In the genomic region with DNA sequence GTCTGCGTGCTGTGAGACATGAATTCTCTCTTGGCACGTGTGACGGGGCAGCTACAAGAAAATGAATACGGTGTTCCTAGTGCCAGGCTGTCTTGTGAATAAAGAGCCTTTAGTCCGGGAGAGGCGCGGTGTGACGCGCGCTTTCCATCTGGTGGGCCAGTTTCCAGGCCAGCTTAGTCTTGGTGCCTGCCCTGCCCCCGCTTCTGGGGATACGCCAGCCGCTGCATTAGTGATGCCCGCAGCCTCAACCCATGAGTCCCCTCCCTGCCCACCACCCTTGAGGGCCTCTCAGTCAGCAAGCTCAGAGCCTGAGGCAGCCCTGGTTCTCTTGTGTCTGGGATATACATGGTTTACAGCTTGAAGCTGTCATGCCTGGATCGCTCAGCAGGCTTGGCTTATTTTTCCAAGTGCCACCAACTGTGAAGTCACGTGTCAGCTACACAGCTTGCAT, we compare ENCODE assay signal across 8 mouse cellular contexts. TPM values are rescaled to one million over a fixed set of nuclear protein-coding genes. Genes with fewer than 3 reads are reported as not detected.
DNase-seq lines count a peak whose midpoint lies in the region; ATAC-seq lines count a peak whose summit lies in the region.

No protein-coding gene starts in this region.

- H3K27ac ChIP-seq in forebrain, embryonic 10.5 days, result peak overlapping the region; percentile 76
- H3K27ac ChIP-seq in heart, embryonic 12.5 days (ENCODE audit: poor library complexity, severe bottlenecking), result peak overlapping the region; percentile 40
- peak overlapping the region; percentile 88 for H3K27ac ChIP-seq in kidney, embryonic 15.5 days
- H3K27ac ChIP-seq in limb, embryonic 12.5 days, result peak overlapping the region; percentile 87
- H3K27ac ChIP-seq in midbrain, embryonic 14.5 days (replicated peaks; ENCODE audit: low read depth, low read length), result peak overlapping the region; percentile 90

- WGBS in forebrain, embryonic 10.5 days, result 6% methylated on average over 16 of the region's 16 CpGs
- 7% methylated on average over 16 of the region's 16 CpGs for WGBS in heart, embryonic 12.5 days
- 5% methylated on average over 16 of the region's 16 CpGs for WGBS in kidney, embryonic 15.5 days
- 3% methylated on average over 16 of the region's 16 CpGs for WGBS in limb, embryonic 12.5 days
- under 1% methylated on average over 16 of the region's 16 CpGs for WGBS in midbrain, embryonic 14.5 days

- H3K9me3 ChIP-seq in forebrain, embryonic 10.5 days, result peaks cover 9% of the 10 kb centered on the region
- H3K9me3 ChIP-seq in heart, embryonic 12.5 days (replicated peaks), result peaks cover 9% of the 10 kb centered on the region
- 0 out of 2 replicates have a peak, but pooled peaks cover 7% of the 10 kb centered on the region for H3K9me3 ChIP-seq in kidney, embryonic 15.5 days (replicated peaks)
- peaks cover 10% of the 10 kb centered on the region; the same call in 1 of the 2 replicates for H3K9me3 ChIP-seq in limb, embryonic 12.5 days
- H3K9me3 ChIP-seq in midbrain, embryonic 14.5 days (ENCODE audit: control insufficient read depth, low read length), result no peaks in the 10 kb centered on the region

- ATAC-seq in heart, embryonic 12.5 days (ENCODE audit: insufficient number of reproducible peaks, low FRiP score), result peak; percentile 74
- ATAC-seq in kidney, embryonic 15.5 days (replicated peaks; ENCODE audit: low FRiP score), result peak; percentile 90
- ATAC-seq in limb, embryonic 12.5 days (ENCODE audit: insufficient number of reproducible peaks, insufficient read depth, low FRiP score, low TSS enrichment, low read depth), result peak; percentile 81
- peak; percentile 91 for ATAC-seq in midbrain, embryonic 14.5 days (ENCODE audit: low FRiP score, low TSS enrichment)

- peak; percentile 42 for DNase-seq in ovary, postnatal 36 days (ENCODE audit: low spot score)
- DNase-seq in ovary, postnatal 10 days (ENCODE audit: low spot score), result no peak
- DNase-seq in forebrain, embryonic 10.5 days (ENCODE audit: extremely low spot score, low spot score), result peak; percentile 57
- DNase-seq in midbrain, embryonic 14.5 days, result peak; percentile 90
- peak; percentile 73 for DNase-seq in testis, postnatal 10 days (ENCODE audit: low spot score)

- H3K27me3 ChIP-seq in forebrain, embryonic 10.5 days (ENCODE audit: poor library complexity, severe bottlenecking), result peaks cover 18% of the 10 kb centered on the region
- no peaks in the 10 kb centered on the region for H3K27me3 ChIP-seq in heart, embryonic 12.5 days (replicated peaks)
- no peaks in the 10 kb centered on the region for H3K27me3 ChIP-seq in kidney, embryonic 15.5 days
- no peaks in the 10 kb centered on the region for H3K27me3 ChIP-seq in limb, embryonic 12.5 days
- H3K27me3 ChIP-seq in midbrain, embryonic 14.5 days (ENCODE audit: control insufficient read depth, insufficient read depth, low read length), result no peaks in the 10 kb centered on the region

- H3K4me2 ChIP-seq in heart, embryonic 12.5 days, result peak overlapping the region; percentile 75
- peak overlapping the region; percentile 60 for H3K4me2 ChIP-seq in kidney, embryonic 15.5 days
- H3K4me2 ChIP-seq in limb, embryonic 12.5 days, result peak overlapping the region; percentile 62
- H3K4me2 ChIP-seq in midbrain, embryonic 14.5 days (ENCODE audit: low read length), result peak overlapping the region; percentile 45

- H3K9ac ChIP-seq in heart, embryonic 12.5 days, result peak overlapping the region; percentile 5; the same call in 1 of the 2 replicates
- H3K9ac ChIP-seq in kidney, embryonic 15.5 days, result no peak overlapping the region
- H3K9ac ChIP-seq in limb, embryonic 12.5 days (replicated peaks), result 0 out of 2 replicates have a peak overlapping the region, but pooled peaks have one; percentile 24
- H3K9ac ChIP-seq in midbrain, embryonic 14.5 days (replicated peaks; ENCODE audit: low read length), result peak overlapping the region; percentile 6

- no peaks in the 10 kb centered on the region for H3K36me3 ChIP-seq in forebrain, embryonic 10.5 days (replicated peaks)
- no peaks in the 10 kb centered on the region for H3K36me3 ChIP-seq in heart, embryonic 12.5 days
- H3K36me3 ChIP-seq in kidney, embryonic 15.5 days, result no peaks in the 10 kb centered on the region
- no peaks in the 10 kb centered on the region for H3K36me3 ChIP-seq in limb, embryonic 12.5 days
- H3K36me3 ChIP-seq in midbrain, embryonic 14.5 days (ENCODE audit: control insufficient read depth, insufficient read depth, low read length), result no peaks in the 10 kb centered on the region

- H3K4me1 ChIP-seq in forebrain, embryonic 10.5 days, result peaks cover 46% of the 10 kb centered on the region
- peaks cover 21% of the 10 kb centered on the region for H3K4me1 ChIP-seq in heart, embryonic 12.5 days (replicated peaks)
- peaks cover 24% of the 10 kb centered on the region for H3K4me1 ChIP-seq in kidney, embryonic 15.5 days
- peaks cover 12% of the 10 kb centered on the region for H3K4me1 ChIP-seq in limb, embryonic 12.5 days (replicated peaks)
- H3K4me1 ChIP-seq in midbrain, embryonic 14.5 days (ENCODE audit: control insufficient read depth, insufficient read depth, low read length), result peaks cover 19% of the 10 kb centered on the region

- peak overlapping the region; percentile 47 for H3K4me3 ChIP-seq in forebrain, embryonic 10.5 days
- H3K4me3 ChIP-seq in heart, embryonic 12.5 days, result peak overlapping the region; percentile 27
- peak overlapping the region; percentile 31 for H3K4me3 ChIP-seq in kidney, embryonic 15.5 days (replicated peaks)
- H3K4me3 ChIP-seq in limb, embryonic 12.5 days (replicated peaks), result peak overlapping the region; percentile 16
- peak overlapping the region; percentile 10; the same call in 1 of the 2 replicates for H3K4me3 ChIP-seq in midbrain, embryonic 14.5 days (replicated peaks; ENCODE audit: low read depth, low read length)

RNA-seq across cellular contexts. Expression of gene Fam120a, which starts 48.5 kb away (rescaled TPM):
- polyA plus RNA-seq in forebrain, embryonic 10.5 days (2016; fragmentation: Nextera tagmentation; extraction: Ambion mirVana), result 13.7 and 14.5 TPM in 2 replicates
- 20.7 and 23.5 TPM in 2 replicates for polyA plus RNA-seq in heart, embryonic 12.5 days (2016; fragmentation: Nextera tagmentation; extraction: Ambion mirVana)
- 24.4 and 25.5 TPM in 2 replicates for polyA plus RNA-seq in kidney, embryonic 15.5 days (2015; fragmentation: Nextera tagmentation; extraction: Ambion mirVana)
- polyA plus RNA-seq in limb, embryonic 12.5 days (2016; fragmentation: Nextera tagmentation; extraction: Ambion mirVana), result 16.4 and 17.3 TPM in 2 replicates
- 16.0 and 17.3 TPM in 2 replicates for polyA plus RNA-seq in midbrain, embryonic 14.5 days (2014; fragmentation: Nextera tagmentation; extraction: Ambion mirVana)

Comparison
In these comparisons a context has a peak if more than half of its experiments do, and no peak if none do; other contexts are left out.
1. H3K27ac ChIP-seq: peak in every context shown above with its lines; median percentile 90 in midbrain, embryonic 14.5 days; 88 in kidney, embryonic 15.5 days; 87 in limb, embryonic 12.5 days; 76 in forebrain, embryonic 10.5 days; 40 in heart, embryonic 12.5 days.